Mouse (Mus musculus): Measurements from ENCODE around the gene Olfr766-ps1. TPM values are rescaled to one million over a fixed set of nuclear protein-coding genes. Genes with fewer than 3 reads are reported as not detected.

The Olfr766-ps1 gene
- polyA plus RNA-seq, 1 experiment from 2014 or later, result not detected

Other genes starting within 250 kb of the Olfr766-ps1 start
- 82.0 and 100 TPM in 2 replicates for gene Ormdl2, start 247.3 kb downstream of the Olfr766-ps1 start, polyA plus RNA-seq (2016; fragmentation: Nextera tagmentation; extraction: Ambion mirVana)
- gene Gdf11, start 177.3 kb downstream of the Olfr766-ps1 start, polyA plus RNA-seq (2016; fragmentation: Nextera tagmentation; extraction: Ambion mirVana), result 9.5 and 10.5 TPM in 2 replicates
- gene Cd63, start 168.0 kb downstream of the Olfr766-ps1 start, polyA plus RNA-seq (2016; fragmentation: Nextera tagmentation; extraction: Ambion mirVana), result 195 and 196 TPM in 2 replicates
- gene Rdh5, start 146.1 kb downstream of the Olfr766-ps1 start, polyA plus RNA-seq (2016; fragmentation: Nextera tagmentation; extraction: Ambion mirVana), result 13.3 and 14.9 TPM in 2 replicates
- gene Bloc1s1, start 144.9 kb downstream of the Olfr766-ps1 start, polyA plus RNA-seq (2016; fragmentation: Nextera tagmentation; extraction: Ambion mirVana), result 216 and 236 TPM in 2 replicates
- 1.7 and 1.9 TPM in 2 replicates for gene Itga7, start 135.2 kb downstream of the Olfr766-ps1 start, polyA plus RNA-seq (2016; fragmentation: Nextera tagmentation; extraction: Ambion mirVana)
- gene Mettl7b, start 108.0 kb downstream of the Olfr766-ps1 start, polyA plus RNA-seq (2016; fragmentation: Nextera tagmentation; extraction: Ambion mirVana), result not detected in 2 replicates
- not detected in 2 replicates for gene Olfr9, start 79.5 kb downstream of the Olfr766-ps1 start, polyA plus RNA-seq (2016; fragmentation: Nextera tagmentation; extraction: Ambion mirVana)
- not detected in 2 replicates for gene Olfr763, start 58.2 kb downstream of the Olfr766-ps1 start, polyA plus RNA-seq (2016; fragmentation: Nextera tagmentation; extraction: Ambion mirVana)
- not detected in 2 replicates for gene Olfr764-ps1, start 29.1 kb downstream of the Olfr766-ps1 start, polyA plus RNA-seq (2016; fragmentation: Nextera tagmentation; extraction: Ambion mirVana)
- not detected in 2 replicates for gene Olfr765, start 19.0 kb downstream of the Olfr766-ps1 start, polyA plus RNA-seq (2016; fragmentation: Nextera tagmentation; extraction: Ambion mirVana)
- gene Olfr767, start 13.9 kb upstream of the Olfr766-ps1 start, polyA plus RNA-seq (2016; fragmentation: Nextera tagmentation; extraction: Ambion mirVana), result not detected in 2 replicates
- gene Olfr768, start 30.4 kb upstream of the Olfr766-ps1 start, polyA plus RNA-seq (2016; fragmentation: Nextera tagmentation; extraction: Ambion mirVana), result not detected in 2 replicates
- not detected in 2 replicates for gene Olfr769, start 48.9 kb upstream of the Olfr766-ps1 start, polyA plus RNA-seq (2016; fragmentation: Nextera tagmentation; extraction: Ambion mirVana)
- not detected in 2 replicates for gene Olfr770, start 70.0 kb upstream of the Olfr766-ps1 start, polyA plus RNA-seq (2016; fragmentation: Nextera tagmentation; extraction: Ambion mirVana)
- gene Olfr771, start 95.8 kb upstream of the Olfr766-ps1 start, polyA plus RNA-seq (2016; fragmentation: Nextera tagmentation; extraction: Ambion mirVana), result not detected in 2 replicates
- not detected in 2 replicates for gene Olfr772, start 108.9 kb upstream of the Olfr766-ps1 start, polyA plus RNA-seq (2016; fragmentation: Nextera tagmentation; extraction: Ambion mirVana)
- gene Olfr773, start 118.4 kb upstream of the Olfr766-ps1 start, polyA plus RNA-seq (2016; fragmentation: Nextera tagmentation; extraction: Ambion mirVana), result not detected in 2 replicates
- not detected in 2 replicates for gene Olfr774, start 167.2 kb upstream of the Olfr766-ps1 start, polyA plus RNA-seq (2016; fragmentation: Nextera tagmentation; extraction: Ambion mirVana)
- not detected in 2 replicates for gene Olfr775, start 179.4 kb upstream of the Olfr766-ps1 start, polyA plus RNA-seq (2016; fragmentation: Nextera tagmentation; extraction: Ambion mirVana)
- not detected in 2 replicates for gene Olfr776, start 190.2 kb upstream of the Olfr766-ps1 start, polyA plus RNA-seq (2016; fragmentation: Nextera tagmentation; extraction: Ambion mirVana)
- not detected in 2 replicates for gene Olfr777, start 202.5 kb upstream of the Olfr766-ps1 start, polyA plus RNA-seq (2016; fragmentation: Nextera tagmentation; extraction: Ambion mirVana)
- gene Olfr780, start 249.1 kb upstream of the Olfr766-ps1 start, polyA plus RNA-seq (2016; fragmentation: Nextera tagmentation; extraction: Ambion mirVana), result not detected in 2 replicates